Mouse (Mus musculus) layer of hippocampus, adult 9-11 months (tissue): ENCODE measurements around the gene Zfp60.

ENCODE experiments used
- DNase-seq: peaks from one replicate; pipeline ENCODE4 v3.0.0; 2022

The Zfp60 gene

DNA sequence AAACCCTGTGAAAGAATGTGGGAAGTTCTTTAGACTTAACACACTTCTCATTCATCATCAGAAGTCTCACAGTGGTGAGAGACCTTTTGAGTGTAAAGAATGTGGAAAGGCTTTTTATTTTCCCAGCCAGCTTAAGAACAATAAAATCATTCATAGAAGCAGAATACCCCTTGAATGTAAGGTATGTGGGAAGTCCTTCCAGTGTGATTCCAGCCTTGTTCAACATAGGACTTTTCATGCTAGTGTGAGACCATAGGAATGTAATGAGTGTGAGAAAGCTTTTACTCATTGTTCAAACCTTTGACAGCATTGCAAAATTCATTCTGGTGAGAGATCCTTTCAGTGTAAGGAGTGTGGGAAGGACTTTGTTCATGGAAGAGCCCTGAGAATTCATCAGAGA lies 63.4 kb downstream of the Zfp60 start:
- DNase-seq = no peak

DNA sequence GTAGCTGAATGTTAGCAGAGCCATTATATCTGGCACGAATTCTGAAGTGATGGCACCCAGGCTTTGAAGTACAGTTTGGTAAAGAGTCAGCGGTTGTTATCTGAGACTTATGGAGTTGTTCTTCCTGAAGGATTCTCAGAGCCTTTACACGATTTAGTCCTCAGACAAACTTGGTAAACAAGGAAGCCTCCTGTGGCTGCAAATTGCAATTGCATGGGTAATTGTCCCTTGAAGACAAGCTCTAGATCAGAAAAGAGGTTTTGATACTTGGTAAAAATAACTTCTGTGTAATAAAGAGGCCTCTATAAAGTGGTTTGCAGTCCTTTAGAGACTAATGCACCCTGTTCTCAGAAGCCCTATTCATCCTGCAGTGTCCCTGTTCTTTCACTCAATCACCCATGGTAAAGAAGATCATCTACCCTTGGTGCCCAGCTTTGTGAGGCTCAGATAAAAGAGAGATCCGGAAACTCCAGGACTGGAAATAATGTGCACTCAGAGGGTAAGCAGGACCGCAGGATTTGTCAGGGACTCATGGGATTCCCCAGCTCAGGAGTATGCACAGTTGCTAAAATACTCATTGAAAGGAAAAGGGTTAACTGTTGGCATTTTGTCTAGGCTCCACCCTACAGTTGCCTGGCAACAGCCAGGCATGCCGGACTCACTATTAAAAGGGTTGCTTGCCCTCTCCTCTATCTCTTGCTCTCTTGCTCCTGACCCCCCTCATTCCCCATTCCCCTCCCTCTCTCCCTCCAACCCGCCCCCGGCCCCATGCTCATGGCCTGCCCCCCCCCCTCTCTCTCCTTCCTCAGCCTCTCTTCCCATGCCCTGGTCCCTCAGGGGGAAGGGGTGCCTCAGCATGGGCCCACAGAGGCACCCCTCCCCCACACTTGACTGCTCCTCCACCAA lies 67.0 kb downstream of the Zfp60 start:
- DNase-seq = no peak

DNA sequence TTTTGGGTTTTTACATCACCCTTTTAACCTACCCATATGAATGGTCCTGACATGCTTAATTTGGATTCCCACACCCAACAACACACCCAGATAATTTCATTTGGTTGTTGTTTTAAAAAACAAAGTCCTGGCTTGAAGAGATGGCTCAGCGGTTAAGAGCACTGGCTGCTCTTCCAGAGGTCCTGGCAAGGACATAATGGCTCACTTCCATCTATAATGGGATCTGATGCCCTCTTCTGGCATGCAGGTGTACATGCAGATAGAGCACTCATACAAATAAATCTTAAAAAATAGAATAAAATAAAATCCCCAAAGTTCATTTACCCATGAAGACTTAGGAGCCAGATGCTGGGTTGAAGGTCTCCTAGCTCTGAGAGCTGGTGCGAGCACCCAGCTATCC lies 69.9 kb downstream of the Zfp60 start:
- DNase-seq = no peak

DNA sequence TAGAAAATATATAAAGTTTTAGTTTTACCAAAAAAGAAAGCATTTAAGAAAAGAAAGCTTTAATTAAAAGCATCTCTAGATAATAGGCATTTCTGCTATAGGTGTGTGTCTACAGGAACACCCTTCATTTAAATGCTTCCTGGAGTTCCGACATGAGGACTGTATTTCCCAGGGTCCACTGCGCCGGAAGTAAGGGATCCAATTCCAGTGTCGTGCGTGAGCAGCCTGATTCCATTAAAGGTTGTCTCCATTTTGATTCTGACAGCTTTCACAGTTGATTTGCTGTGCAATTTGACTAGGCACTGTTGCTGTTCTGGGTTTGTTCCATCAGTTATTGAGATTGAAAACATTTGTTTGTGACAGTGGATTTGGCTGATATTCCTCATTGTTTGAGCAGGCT lies 71.8 kb downstream of the Zfp60 start:
- no peak for DNase-seq
